ENCODE assay signal across 9 mouse cellular contexts in the genomic region with DNA sequence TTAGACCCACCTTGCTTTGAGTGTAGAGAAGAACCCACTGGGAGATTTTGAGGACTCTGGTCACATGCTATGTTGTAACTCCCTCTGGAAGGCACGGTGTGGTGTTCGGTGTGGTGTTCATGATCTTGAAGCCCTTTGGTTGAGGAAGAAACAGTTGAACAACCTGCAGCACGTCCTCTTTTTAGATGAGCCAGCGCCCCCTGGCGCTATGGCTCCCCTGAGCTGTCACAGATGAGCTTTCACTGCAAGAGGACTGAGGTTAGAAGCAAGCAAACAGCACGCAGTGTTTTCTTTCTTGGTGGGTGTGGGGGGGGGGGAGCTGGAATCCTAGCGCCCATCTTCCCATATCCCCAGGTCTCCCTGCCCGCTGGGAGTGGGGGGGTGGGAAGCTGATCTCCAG.
DNase-seq lines count a peak whose midpoint lies in the region; ATAC-seq and TF ChIP-seq lines count a peak whose summit lies in the region.
"Had no signal": no experiment of that assay in that cellular context is flagged by ENCODE, and none has a peak within 500 bp of the region (broad histone marks: within the 10 kb centered on the region; RNA-seq: fewer than 3 reads in every experiment).

No protein-coding gene starts in this region.

- no peaks in the 10 kb centered on the region for H3K4me1 ChIP-seq in heart, postnatal 0 days (ENCODE audit: control insufficient read depth, insufficient read depth)
- 0 out of 2 replicates have a peak, but pooled peaks cover 5% of the 10 kb centered on the region for H3K4me1 ChIP-seq in heart, embryonic 11.5 days (ENCODE audit: control insufficient read depth, insufficient read depth, low read length)
- H3K4me1 ChIP-seq in forebrain, embryonic 16.5 days (replicated peaks; ENCODE audit: control insufficient read depth, insufficient read depth, low read length) = no peaks in the 10 kb centered on the region
- H3K4me1 ChIP-seq in kidney, embryonic 14.5 days (ENCODE audit: control insufficient read depth, insufficient read depth, low read length) = peaks cover 5% of the 10 kb centered on the region; the same call in 1 of the 2 replicates
- H3K4me1 ChIP-seq in liver, adult 2 months (ENCODE audit: control insufficient read depth, insufficient read depth, low read length) = no peaks in the 10 kb centered on the region
- H3K4me1 ChIP-seq in olfactory bulb, adult 2 months (ENCODE audit: control insufficient read depth, insufficient read depth, low read length) = no peaks in the 10 kb centered on the region

- ATAC-seq in heart, postnatal 0 days (ENCODE audit: insufficient read depth, low read depth) = no peak
- no peak for ATAC-seq in heart, embryonic 11.5 days (replicated peaks; ENCODE audit: insufficient number of reproducible peaks, low FRiP score, low TSS enrichment)
- peak; percentile 48; the same call in 1 of the 2 replicates for ATAC-seq in forebrain, embryonic 16.5 days
- ATAC-seq in kidney, embryonic 14.5 days (ENCODE audit: low FRiP score, low TSS enrichment) = 0 out of 2 replicates have a peak, but pooled peaks have one; percentile 2

- no peak overlapping the region for H3K4me3 ChIP-seq in heart, postnatal 0 days (ENCODE audit: low read depth, low read length)
- H3K4me3 ChIP-seq in heart, embryonic 11.5 days (ENCODE audit: low read depth, low read length) = no peak overlapping the region
- no peak overlapping the region for H3K4me3 ChIP-seq in forebrain, embryonic 16.5 days (replicated peaks; ENCODE audit: low read length)
- no peak overlapping the region for H3K4me3 ChIP-seq in kidney, embryonic 14.5 days (ENCODE audit: low read length)
- H3K4me3 ChIP-seq in liver, adult 2 months (ENCODE audit: insufficient read depth, low read depth, low read length) = no peak overlapping the region
- H3K4me3 ChIP-seq in olfactory bulb, adult 2 months (ENCODE audit: insufficient read depth, low read depth, low read length) = no peak overlapping the region
- H3K4me3 ChIP-seq: heart, embryonic 13.5 days had no signal

- H3K79me2 ChIP-seq in liver, adult 2 months (ENCODE audit: control insufficient read depth, insufficient read depth, low read length) = no peaks in the 10 kb centered on the region

- no peak overlapping the region for H3K9ac ChIP-seq in heart, postnatal 0 days (replicated peaks; ENCODE audit: low read depth, low read length)
- H3K9ac ChIP-seq in heart, embryonic 11.5 days (ENCODE audit: low read depth, low read length) = no peak overlapping the region
- no peak overlapping the region for H3K9ac ChIP-seq in forebrain, embryonic 16.5 days (replicated peaks; ENCODE audit: low read depth, low read length)
- no peak overlapping the region for H3K9ac ChIP-seq in kidney, embryonic 14.5 days (ENCODE audit: low read depth, low read length)
- H3K9ac ChIP-seq in liver, adult 2 months (ENCODE audit: low read depth, low read length) = no peak overlapping the region
- H3K9ac ChIP-seq: heart, embryonic 13.5 days had no signal

- no peak overlapping the region for H3K4me2 ChIP-seq in heart, postnatal 0 days (ENCODE audit: low read depth, low read length)
- no peak overlapping the region for H3K4me2 ChIP-seq in heart, embryonic 11.5 days
- H3K4me2 ChIP-seq in forebrain, embryonic 16.5 days (ENCODE audit: low read length) = no peak overlapping the region
- no peak overlapping the region for H3K4me2 ChIP-seq in kidney, embryonic 14.5 days (replicated peaks; ENCODE audit: low read depth, low read length)
- H3K4me2 ChIP-seq: heart, embryonic 13.5 days had no signal

- no peak for TF ChIP-seq POLR2A in liver, adult 2 months (IDR thresholded peaks at IDR 0.05; ENCODE audit: extremely low read depth, insufficient read depth, low read length)
- no peak for TF ChIP-seq POLR2A in olfactory bulb, adult 2 months (IDR thresholded peaks at IDR 0.05; ENCODE audit: insufficient read depth, low read depth, low read length)

- H3K27ac ChIP-seq in heart, postnatal 0 days (ENCODE audit: low read depth) = no peak overlapping the region
- no peak overlapping the region for H3K27ac ChIP-seq in heart, embryonic 11.5 days (ENCODE audit: low read depth, low read length)
- H3K27ac ChIP-seq in forebrain, embryonic 16.5 days (ENCODE audit: low read length) = no peak overlapping the region
- H3K27ac ChIP-seq in kidney, embryonic 14.5 days (ENCODE audit: low read depth, low read length) = no peak overlapping the region
- no peak overlapping the region for H3K27ac ChIP-seq in liver, adult 2 months (replicated peaks; ENCODE audit: insufficient read depth, low read depth, low read length)
- no peak overlapping the region for H3K27ac ChIP-seq in olfactory bulb, adult 2 months (ENCODE audit: insufficient read depth, low read depth, low read length)
- H3K27ac ChIP-seq: heart, embryonic 13.5 days had no signal

- peak; percentile 67 for TF ChIP-seq CTCF in heart, postnatal 0 days (IDR thresholded peaks at IDR 0.05; ENCODE audit: low read depth)
- TF ChIP-seq CTCF in liver, adult 2 months (IDR thresholded peaks at IDR 0.05; ENCODE audit: low read depth, low read length) = peak; percentile 72
- TF ChIP-seq CTCF in olfactory bulb, adult 2 months (IDR thresholded peaks at IDR 0.05; ENCODE audit: insufficient read depth, low read depth, low read length) = peak; percentile 50; the same call in 1 of the 2 replicates

- 22% methylated on average over 8 of the region's 8 CpGs for WGBS in heart, postnatal 0 days
- WGBS in heart, embryonic 11.5 days (ENCODE audit: insufficient replicate concordance) = 33% methylated on average over 8 of the region's 8 CpGs
- 22% methylated on average over 8 of the region's 8 CpGs for WGBS in forebrain, embryonic 16.5 days
- 10% methylated on average over 8 of the region's 8 CpGs for WGBS in kidney, embryonic 14.5 days
- 20% methylated on average over 8 of the region's 8 CpGs for WGBS in liver, adult 2 months
- WGBS in olfactory bulb, adult 2 months = 24% methylated on average over 8 of the region's 8 CpGs

- no peaks in the 10 kb centered on the region for H3K9me3 ChIP-seq in heart, postnatal 0 days (replicated peaks; ENCODE audit: control insufficient read depth, low read length)
- no peaks in the 10 kb centered on the region for H3K9me3 ChIP-seq in heart, embryonic 11.5 days (replicated peaks; ENCODE audit: control insufficient read depth, low read length)
- H3K9me3 ChIP-seq in forebrain, embryonic 16.5 days (ENCODE audit: control insufficient read depth, low read length) = no peaks in the 10 kb centered on the region
- H3K9me3 ChIP-seq in kidney, embryonic 14.5 days (ENCODE audit: control insufficient read depth, low read length) = no peaks in the 10 kb centered on the region
- H3K9me3 ChIP-seq: heart, embryonic 13.5 days had no signal

- no peaks in the 10 kb centered on the region for H3K36me3 ChIP-seq in heart, postnatal 0 days (replicated peaks; ENCODE audit: control insufficient read depth, insufficient read depth, low read length)
- no peaks in the 10 kb centered on the region for H3K36me3 ChIP-seq in heart, embryonic 11.5 days (ENCODE audit: control insufficient read depth, insufficient read depth, low read length)
- H3K36me3 ChIP-seq in forebrain, embryonic 16.5 days (ENCODE audit: control insufficient read depth, insufficient read depth) = no peaks in the 10 kb centered on the region
- no peaks in the 10 kb centered on the region for H3K36me3 ChIP-seq in kidney, embryonic 14.5 days (ENCODE audit: control insufficient read depth, insufficient read depth, low read length)
- no peaks in the 10 kb centered on the region for H3K36me3 ChIP-seq in liver, adult 2 months (ENCODE audit: control insufficient read depth, insufficient read depth, low read length)
- H3K36me3 ChIP-seq: heart, embryonic 13.5 days had no signal

- peak; percentile 41 for DNase-seq in heart, postnatal 0 days (ENCODE audit: low spot score)
- DNase-seq in adrenal gland, postnatal 36 days = peak; percentile 58 to 71
- no peak for DNase-seq in liver, adult 2 months (ENCODE audit: extremely low read depth, low read depth, low spot score)
- no peak for DNase-seq in c-Kit-positive CD71-positive TER-119-positive erythroid progenitor cells, embryonic 14.5 days (ENCODE audit: low spot score)

- H3K27me3 ChIP-seq in heart, postnatal 0 days (ENCODE audit: control insufficient read depth, insufficient read depth, low read length) = 0 out of 2 replicates have a peak, but pooled peaks cover 3% of the 10 kb centered on the region
- H3K27me3 ChIP-seq in heart, embryonic 11.5 days (ENCODE audit: control insufficient read depth, insufficient read depth, low read length) = peaks cover 37% of the 10 kb centered on the region
- H3K27me3 ChIP-seq in forebrain, embryonic 16.5 days (replicated peaks; ENCODE audit: control insufficient read depth, insufficient read depth, low read length) = no peaks in the 10 kb centered on the region
- H3K27me3 ChIP-seq in kidney, embryonic 14.5 days (ENCODE audit: control insufficient read depth, insufficient read depth, low read length) = 0 out of 2 replicates have a peak, but pooled peaks cover 4% of the 10 kb centered on the region
- no peaks in the 10 kb centered on the region for H3K27me3 ChIP-seq in liver, adult 2 months (ENCODE audit: control insufficient read depth, insufficient read depth, low read length)

- TF ChIP-seq EP300 in heart, postnatal 0 days (IDR thresholded peaks at IDR 0.05; ENCODE audit: low read depth) = no peak

Comparison
In these comparisons a context has a peak if more than half of its experiments do, and no peak if none do; other contexts are left out.
1. ATAC-seq: peak in forebrain, embryonic 16.5 days (single experiment) and kidney, embryonic 14.5 days (single experiment); none in heart, postnatal 0 days (single experiment) and heart, embryonic 11.5 days (single experiment).
2. DNase-seq: peak in heart, postnatal 0 days (single experiment) and adrenal gland, postnatal 36 days (2 of 2); none in liver, adult 2 months (single experiment) and c-Kit-positive CD71-positive TER-119-positive erythroid progenitor cells, embryonic 14.5 days (single experiment).
3. Peak in every context shown above with its lines, with median percentiles within 50 percentile points of each other: CTCF ChIP-seq.